Mouse (Mus musculus): ENCODE results near the gene D10Wsu102e. TPM values are rescaled to one million over a fixed set of nuclear protein-coding genes. Genes with fewer than 3 reads are reported as not detected.

D10Wsu102e gene
- total RNA-seq (2014; fragmentation: Nextera tagmentation) (5.5 TPM in 2 replicates), total RNA-seq (2017) (2.0 and 2.3 TPM in 2 replicates), polyA plus RNA-seq (2012) (0.54 and 0.67 TPM in 2 replicates)

DNA sequence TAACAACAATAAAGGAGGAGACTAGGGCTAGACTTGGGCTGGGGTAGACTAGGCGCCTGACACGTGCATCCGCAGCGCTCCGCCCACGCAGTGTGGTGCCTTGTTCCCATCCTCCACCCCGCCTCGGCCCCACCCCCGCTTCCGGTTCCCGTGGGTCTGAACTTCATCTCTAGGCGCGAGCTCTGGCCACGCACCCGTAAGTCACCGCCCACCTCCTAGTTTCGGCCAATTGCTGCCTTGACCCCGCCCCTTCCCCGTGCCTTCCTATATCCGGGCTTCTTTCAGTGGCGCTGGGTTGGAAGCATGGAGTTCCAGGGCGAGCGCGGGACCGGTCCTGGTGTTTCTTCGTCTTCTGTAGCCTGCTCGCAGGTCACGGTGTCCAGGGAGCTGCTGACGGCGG, at the start of gene D10Wsu102e:
Gene D10Wsu102e, plus strand, starts transcription at position 266 of the 400 bp plus-strand sequence.
- DNase-seq (ENCODE audit: low spot score), result peak; percentile 96
- ATAC-seq (ENCODE audit: extremely low read depth, insufficient number of reproducible peaks, low FRiP score, poor library complexity, severe bottlenecking), result peak; percentile 97
- Histone ChIP-seq H3K27me3 (ENCODE audit: insufficient read depth, low read length) (0 out of 2 replicates have a peak, but pooled peaks cover 2% of the 10 kb centered on the region), H3K9me3 (replicated peaks) (no peaks in the 10 kb centered on the region), H3K4me3 (ENCODE audit: low read depth, low read length) (peak within 1 kb of the TSS; percentile 100), H3K4me1 (ENCODE audit: insufficient read depth, low read depth, low read length) (peaks cover 49% of the 10 kb centered on the region), H3K36me3 (replicated peaks) (peaks cover 34% of the 10 kb centered on the region)
- TF ChIP-seq GATA1 (IDR thresholded peaks at IDR 0.05; ENCODE audit: borderline replicate concordance, low read length), result no peak
- TF ChIP-seq CTCF (IDR thresholded peaks at IDR 0.05; ENCODE audit: low read depth, low read length), result no peak
- no peak for TF ChIP-seq TAL1 (conservative IDR thresholded peaks at IDR 0.05; ENCODE audit: low read depth, low read length)
- TF ChIP-seq GATA2 (IDR thresholded peaks at IDR 0.05; ENCODE audit: borderline replicate concordance, low read depth, low read length), result no peak
- TF ChIP-seq POLR2AphosphoS5 (IDR thresholded peaks at IDR 0.05; ENCODE audit: insufficient replicate concordance, low read depth, low read length), result no peak

DNA sequence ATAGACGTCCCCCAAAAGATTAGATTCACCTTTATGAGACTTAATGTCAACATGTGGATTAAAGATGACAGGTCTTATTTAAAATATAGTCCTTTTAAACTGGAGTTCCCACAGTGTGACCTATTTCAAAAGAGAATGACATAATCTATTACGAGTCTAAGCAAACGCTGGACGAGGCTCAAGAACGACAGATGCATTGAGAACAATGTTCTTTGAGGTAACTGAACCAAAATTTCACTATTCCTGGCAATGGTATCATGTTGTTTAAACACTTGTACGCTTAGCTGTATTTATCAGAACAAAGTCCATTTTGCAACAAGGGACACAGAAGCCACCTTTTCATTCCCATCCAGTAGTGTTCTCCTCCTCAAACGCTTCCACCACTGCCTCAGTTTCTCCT, 49.7 kb upstream of the D10Wsu102e start:
- H3K4me3 ChIP-seq (ENCODE audit: low read depth, low read length), result no peak overlapping the region
- TF ChIP-seq CTCF (IDR thresholded peaks at IDR 0.05; ENCODE audit: low read depth, low read length), result no peak
- no peak for TF ChIP-seq GATA1 (IDR thresholded peaks at IDR 0.05; ENCODE audit: borderline replicate concordance, low read length)
- TF ChIP-seq POLR2AphosphoS5 (IDR thresholded peaks at IDR 0.05; ENCODE audit: insufficient replicate concordance, low read depth, low read length), result no peak
- no peak for TF ChIP-seq GATA2 (IDR thresholded peaks at IDR 0.05; ENCODE audit: borderline replicate concordance, low read depth, low read length)
- TF ChIP-seq TAL1 (conservative IDR thresholded peaks at IDR 0.05; ENCODE audit: low read depth, low read length), result no peak
- no peak for ATAC-seq (ENCODE audit: extremely low read depth, insufficient number of reproducible peaks, low FRiP score, poor library complexity, severe bottlenecking)
- no peaks in the 10 kb centered on the region for H3K4me1 ChIP-seq (ENCODE audit: insufficient read depth, low read depth, low read length)
- H3K27me3 ChIP-seq (ENCODE audit: insufficient read depth, low read length), result peaks cover 9% of the 10 kb centered on the region; the same call in 1 of the 2 replicates
- H3K9me3 ChIP-seq (replicated peaks), result peaks cover 4% of the 10 kb centered on the region; the same call in 1 of the 2 replicates
- no peaks in the 10 kb centered on the region for H3K36me3 ChIP-seq (replicated peaks)
- no peak for DNase-seq (ENCODE audit: low spot score)

DNA sequence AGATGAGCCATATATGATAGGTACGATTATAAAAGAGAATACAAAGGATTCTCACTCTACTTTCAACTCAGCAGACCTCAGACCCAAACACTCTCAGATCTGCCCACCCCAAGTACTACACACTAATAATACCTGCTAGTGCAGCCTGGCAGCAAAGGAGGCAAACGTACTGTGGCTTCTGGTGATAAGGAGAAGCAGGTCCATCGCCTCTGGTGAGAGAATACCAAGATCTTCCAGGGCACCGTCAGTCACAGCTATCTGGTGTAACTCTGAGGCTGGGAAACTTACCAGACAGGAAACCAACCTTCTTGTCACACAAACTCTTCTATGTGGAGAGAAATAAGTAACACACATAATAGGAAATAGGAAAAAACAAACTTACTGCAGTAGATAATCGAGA, 47.0 kb upstream of the D10Wsu102e start:
- Histone ChIP-seq H3K36me3 (replicated peaks) (no peaks in the 10 kb centered on the region), H3K4me1 (ENCODE audit: insufficient read depth, low read depth, low read length) (no peaks in the 10 kb centered on the region), H3K9me3 (replicated peaks) (peaks cover 4% of the 10 kb centered on the region; the same call in 1 of the 2 replicates), H3K27me3 (ENCODE audit: insufficient read depth, low read length) (peaks cover 15% of the 10 kb centered on the region; the same call in 1 of the 2 replicates), H3K4me3 (ENCODE audit: low read depth, low read length) (no peak overlapping the region)
- no peak for DNase-seq (ENCODE audit: low spot score)
- no peak for ATAC-seq (ENCODE audit: extremely low read depth, insufficient number of reproducible peaks, low FRiP score, poor library complexity, severe bottlenecking)
- TF ChIP-seq GATA1 (IDR thresholded peaks at IDR 0.05; ENCODE audit: borderline replicate concordance, low read length) (no peak), POLR2AphosphoS5 (IDR thresholded peaks at IDR 0.05; ENCODE audit: insufficient replicate concordance, low read depth, low read length) (no peak), TAL1 (conservative IDR thresholded peaks at IDR 0.05; ENCODE audit: low read depth, low read length) (no peak), CTCF (IDR thresholded peaks at IDR 0.05; ENCODE audit: low read depth, low read length) (no peak), GATA2 (IDR thresholded peaks at IDR 0.05; ENCODE audit: borderline replicate concordance, low read depth, low read length) (no peak)

DNA sequence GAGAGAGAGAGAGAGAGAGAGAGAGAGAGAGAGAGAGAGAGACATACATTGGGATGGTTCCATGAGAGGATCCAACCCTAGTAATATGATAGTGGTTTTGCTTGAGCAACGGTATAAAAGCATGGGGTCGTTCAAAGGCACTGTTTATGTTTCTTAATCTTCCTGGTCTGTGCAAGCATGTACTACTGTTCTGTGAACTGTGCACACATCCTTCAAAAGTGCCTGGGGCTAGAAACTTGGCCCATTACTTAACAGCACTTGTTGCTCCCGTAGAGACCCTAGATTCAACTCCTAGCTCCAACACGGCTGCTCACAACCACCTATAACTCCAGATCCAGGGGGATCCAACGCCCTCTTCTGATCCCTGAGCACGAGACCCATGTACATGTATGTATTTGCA, 39.6 kb upstream of the D10Wsu102e start:
- no peak overlapping the region for H3K4me3 ChIP-seq (ENCODE audit: low read depth, low read length)
- TF ChIP-seq GATA2 (IDR thresholded peaks at IDR 0.05; ENCODE audit: borderline replicate concordance, low read depth, low read length), result no peak
- no peak for TF ChIP-seq CTCF (IDR thresholded peaks at IDR 0.05; ENCODE audit: low read depth, low read length)
- TF ChIP-seq TAL1 (conservative IDR thresholded peaks at IDR 0.05; ENCODE audit: low read depth, low read length), result no peak
- no peak for TF ChIP-seq GATA1 (IDR thresholded peaks at IDR 0.05; ENCODE audit: borderline replicate concordance, low read length)
- TF ChIP-seq POLR2AphosphoS5 (IDR thresholded peaks at IDR 0.05; ENCODE audit: insufficient replicate concordance, low read depth, low read length), result no peak
- ATAC-seq (ENCODE audit: extremely low read depth, insufficient number of reproducible peaks, low FRiP score, poor library complexity, severe bottlenecking), result no peak
- no peaks in the 10 kb centered on the region for H3K9me3 ChIP-seq (replicated peaks)
- H3K27me3 ChIP-seq (ENCODE audit: insufficient read depth, low read length), result peaks cover 22% of the 10 kb centered on the region
- no peak for DNase-seq (ENCODE audit: low spot score)
- 0 out of 2 replicates have a peak, but pooled peaks cover 2% of the 10 kb centered on the region for H3K4me1 ChIP-seq (ENCODE audit: insufficient read depth, low read depth, low read length)
- no peaks in the 10 kb centered on the region for H3K36me3 ChIP-seq (replicated peaks)

DNA sequence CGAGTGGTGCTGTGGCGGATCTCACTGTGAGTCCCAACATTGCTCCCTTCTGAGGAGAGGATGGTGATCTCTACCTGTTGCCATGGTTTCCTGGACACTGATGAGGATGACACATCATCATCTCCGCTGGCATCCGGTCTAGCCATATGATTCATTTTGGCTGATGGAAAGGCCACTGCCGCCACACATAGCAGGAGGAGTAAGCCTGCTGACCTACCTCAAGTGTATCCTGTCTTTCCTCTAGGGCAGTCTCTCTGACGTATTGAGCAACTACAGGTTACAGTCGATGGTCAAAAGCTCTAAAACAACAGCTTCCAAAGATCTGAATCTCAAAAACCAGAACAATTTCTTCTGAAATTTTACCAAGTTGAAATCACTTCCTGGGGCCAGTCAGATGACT, 39.2 kb upstream of the D10Wsu102e start:
- Histone ChIP-seq H3K4me1 (ENCODE audit: insufficient read depth, low read depth, low read length) (0 out of 2 replicates have a peak, but pooled peaks cover 2% of the 10 kb centered on the region), H3K27me3 (ENCODE audit: insufficient read depth, low read length) (peaks cover 20% of the 10 kb centered on the region), H3K4me3 (ENCODE audit: low read depth, low read length) (no peak overlapping the region), H3K36me3 (replicated peaks) (no peaks in the 10 kb centered on the region), H3K9me3 (replicated peaks) (no peaks in the 10 kb centered on the region)
- no peak for ATAC-seq (ENCODE audit: extremely low read depth, insufficient number of reproducible peaks, low FRiP score, poor library complexity, severe bottlenecking)
- DNase-seq (ENCODE audit: low spot score), result no peak
- TF ChIP-seq POLR2AphosphoS5 (IDR thresholded peaks at IDR 0.05; ENCODE audit: insufficient replicate concordance, low read depth, low read length), result no peak
- TF ChIP-seq CTCF (IDR thresholded peaks at IDR 0.05; ENCODE audit: low read depth, low read length), result no peak
- TF ChIP-seq GATA2 (IDR thresholded peaks at IDR 0.05; ENCODE audit: borderline replicate concordance, low read depth, low read length), result no peak
- TF ChIP-seq GATA1 (IDR thresholded peaks at IDR 0.05; ENCODE audit: borderline replicate concordance, low read length), result no peak
- no peak for TF ChIP-seq TAL1 (conservative IDR thresholded peaks at IDR 0.05; ENCODE audit: low read depth, low read length)

DNA sequence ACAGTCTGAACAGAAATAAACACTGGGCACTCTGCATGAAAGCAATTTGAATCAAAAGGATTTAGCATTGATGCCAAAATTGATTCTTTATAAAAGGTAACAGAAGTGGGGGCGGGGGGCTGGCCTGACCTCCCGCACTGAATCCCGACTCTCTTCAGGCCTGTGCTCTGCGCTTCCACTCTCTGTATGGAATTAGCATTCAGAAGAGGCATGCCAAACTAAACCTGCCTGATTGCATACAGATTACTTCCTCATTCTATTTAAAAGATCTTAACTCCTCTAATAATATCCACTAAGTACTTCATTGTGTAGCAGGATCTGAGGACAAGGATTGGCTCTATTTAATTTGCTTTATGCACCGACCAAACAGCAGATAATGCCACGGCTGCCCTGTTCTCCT, 38.5 kb upstream of the D10Wsu102e start:
- Histone ChIP-seq H3K27me3 (ENCODE audit: insufficient read depth, low read length) (peaks cover 19% of the 10 kb centered on the region), H3K9me3 (replicated peaks) (no peaks in the 10 kb centered on the region), H3K4me1 (ENCODE audit: insufficient read depth, low read depth, low read length) (0 out of 2 replicates have a peak, but pooled peaks cover 2% of the 10 kb centered on the region), H3K4me3 (ENCODE audit: low read depth, low read length) (no peak overlapping the region), H3K36me3 (replicated peaks) (no peaks in the 10 kb centered on the region)
- no peak for DNase-seq (ENCODE audit: low spot score)
- TF ChIP-seq GATA2 (IDR thresholded peaks at IDR 0.05; ENCODE audit: borderline replicate concordance, low read depth, low read length) (no peak), TAL1 (conservative IDR thresholded peaks at IDR 0.05; ENCODE audit: low read depth, low read length) (no peak), GATA1 (IDR thresholded peaks at IDR 0.05; ENCODE audit: borderline replicate concordance, low read length) (no peak), CTCF (IDR thresholded peaks at IDR 0.05; ENCODE audit: low read depth, low read length) (no peak), POLR2AphosphoS5 (IDR thresholded peaks at IDR 0.05; ENCODE audit: insufficient replicate concordance, low read depth, low read length) (no peak)
- ATAC-seq (ENCODE audit: extremely low read depth, insufficient number of reproducible peaks, low FRiP score, poor library complexity, severe bottlenecking), result no peak

Measured in G1E (cell line).